Mouse (Mus musculus): ENCODE measurements around the gene Chchd1. TPM values are rescaled to one million over a fixed set of nuclear protein-coding genes. Genes with fewer than 3 reads are reported as not detected.

Chchd1 gene
- polyA plus RNA-seq (2012; fragmentation: generic; extraction: Trizol): 100 to 1,000 TPM in 1 of 2 experiments, 10 to 100 TPM in 1; 95.4 to 107 TPM

DNA sequence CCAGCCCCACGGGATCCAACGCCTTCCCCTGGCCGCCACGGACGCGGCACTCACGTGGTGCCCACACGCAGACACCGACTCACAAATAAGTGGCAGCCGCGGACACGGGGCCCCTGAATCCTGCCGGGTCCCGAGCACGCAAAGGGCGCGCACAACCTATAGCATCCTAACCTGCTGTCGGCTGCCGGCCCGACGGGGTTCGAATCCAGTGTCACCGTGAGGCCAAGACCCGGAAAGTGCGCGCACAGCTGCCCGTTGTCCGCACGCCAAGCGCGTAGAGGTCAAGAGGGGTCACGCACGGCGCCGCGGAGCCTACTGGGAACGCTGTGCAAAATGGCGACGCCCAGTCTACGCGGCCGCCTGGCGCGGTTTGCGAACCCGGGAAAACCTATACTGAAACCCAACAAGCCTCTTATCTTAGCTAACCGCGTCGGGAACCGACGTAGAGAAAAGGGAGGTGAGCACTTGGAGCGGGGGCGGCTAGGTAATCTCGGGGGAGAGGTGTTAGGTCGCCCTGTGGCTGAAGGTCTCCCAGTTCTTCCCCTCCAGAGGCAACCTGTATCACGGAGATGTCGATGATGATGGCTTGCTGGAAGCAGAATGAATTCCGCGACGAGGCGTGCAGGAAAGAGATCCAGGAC, at the start of gene Chchd1:
Gene Chchd1, plus strand, starts transcription at position 266 of the 641 bp plus-strand sequence.

DNA sequence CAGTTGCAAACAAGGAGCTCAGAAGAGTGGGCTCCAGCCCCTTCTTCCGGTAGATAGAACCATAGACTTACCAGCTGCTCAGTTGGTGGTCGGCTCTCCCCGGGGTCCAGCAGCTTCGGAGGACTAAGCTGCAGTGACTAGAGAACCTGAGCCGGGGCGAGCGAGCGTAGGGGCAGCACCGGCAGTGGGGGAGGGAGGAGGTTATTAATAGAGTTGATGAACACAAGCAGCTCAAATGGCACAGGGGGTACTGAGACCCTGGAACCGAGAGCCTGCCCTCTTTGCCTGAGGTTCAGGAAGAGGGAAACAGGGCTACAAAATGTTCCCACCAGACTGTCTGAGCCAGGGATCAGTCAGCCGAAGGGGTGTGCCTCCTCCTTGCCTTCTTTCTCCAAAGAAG, 46.4 kb upstream of the Chchd1 start, which contains the start of gene Myoz1:
Gene Myoz1, minus strand, starts transcription at position 180 of the 400 bp plus-strand sequence.

DNA sequence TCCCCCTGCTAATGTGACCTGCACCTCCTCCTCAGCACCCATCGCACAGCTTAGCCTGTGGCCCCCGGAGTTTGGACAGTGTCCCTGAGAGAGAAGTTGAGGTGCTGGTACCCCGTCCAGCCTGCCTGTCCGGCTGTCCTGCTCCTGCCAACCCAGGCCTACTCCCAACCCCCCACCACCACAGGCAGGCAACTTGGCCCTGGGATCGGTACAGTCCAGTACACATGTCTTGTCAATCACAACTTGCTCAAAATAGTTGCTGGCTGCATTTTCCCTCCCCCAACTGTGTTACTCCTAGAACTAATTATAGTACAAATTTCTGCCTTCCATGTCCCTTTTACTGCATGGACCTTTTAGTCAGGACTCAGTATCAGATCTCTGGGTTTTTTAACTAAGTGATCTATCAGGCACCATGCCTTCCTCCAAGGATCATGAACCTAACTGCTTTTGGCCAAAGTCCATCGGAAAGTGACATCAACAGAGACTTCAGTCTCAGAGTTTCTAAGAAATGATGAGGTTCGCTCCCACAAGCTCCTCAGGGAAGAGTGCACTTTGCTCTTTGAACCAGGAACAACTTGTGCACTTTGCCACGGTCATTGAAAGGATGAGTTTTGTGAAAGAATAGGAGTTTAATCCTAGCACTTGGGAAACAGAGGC, 34.5 kb upstream of the Chchd1 start, which contains the start of gene Synpo2l:
Gene Synpo2l, minus strand, starts transcription at position 201 of the 657 bp plus-strand sequence.

DNA sequence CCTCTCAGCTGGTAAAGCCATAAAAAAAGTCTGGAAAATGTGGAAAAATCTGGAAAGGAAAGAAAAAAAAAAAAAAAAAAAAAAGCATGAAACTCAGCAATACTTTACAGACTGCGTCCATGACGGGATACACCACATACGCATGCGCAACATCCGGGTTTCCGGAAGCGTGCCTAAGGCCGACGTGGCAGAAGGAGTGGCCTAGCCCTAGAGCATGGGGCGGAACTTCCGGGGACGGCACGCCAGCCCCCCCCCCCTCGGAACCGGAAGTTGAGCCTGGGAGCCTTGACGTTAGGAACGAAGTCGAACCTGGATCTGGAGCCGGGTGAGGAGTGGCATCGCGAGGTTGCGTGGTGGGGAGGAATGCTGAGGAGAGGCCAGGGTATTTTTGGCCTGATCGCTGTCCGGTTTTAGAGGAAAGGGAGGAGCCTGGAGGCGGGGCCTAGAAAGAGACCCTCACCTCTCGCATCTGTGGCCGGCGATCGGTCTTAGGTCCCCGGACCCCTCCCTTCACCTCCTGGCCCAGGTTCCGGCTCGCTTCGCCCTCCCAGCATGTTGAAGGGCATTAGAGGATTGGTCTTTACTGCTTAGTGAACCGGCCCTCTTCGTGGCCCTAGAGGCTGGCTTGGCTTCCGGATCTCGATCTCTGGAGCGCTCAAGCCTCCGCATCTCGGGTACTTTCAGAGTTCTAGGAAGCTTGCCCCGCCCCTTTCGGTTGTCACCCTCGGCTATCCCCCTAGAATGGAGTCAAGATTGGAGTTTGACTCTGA, 28.6 kb upstream of the Chchd1 start, which contains the start of gene Sec24c:
Gene Sec24c, plus strand, starts transcription at position 245 of the 770 bp plus-strand sequence.

DNA sequence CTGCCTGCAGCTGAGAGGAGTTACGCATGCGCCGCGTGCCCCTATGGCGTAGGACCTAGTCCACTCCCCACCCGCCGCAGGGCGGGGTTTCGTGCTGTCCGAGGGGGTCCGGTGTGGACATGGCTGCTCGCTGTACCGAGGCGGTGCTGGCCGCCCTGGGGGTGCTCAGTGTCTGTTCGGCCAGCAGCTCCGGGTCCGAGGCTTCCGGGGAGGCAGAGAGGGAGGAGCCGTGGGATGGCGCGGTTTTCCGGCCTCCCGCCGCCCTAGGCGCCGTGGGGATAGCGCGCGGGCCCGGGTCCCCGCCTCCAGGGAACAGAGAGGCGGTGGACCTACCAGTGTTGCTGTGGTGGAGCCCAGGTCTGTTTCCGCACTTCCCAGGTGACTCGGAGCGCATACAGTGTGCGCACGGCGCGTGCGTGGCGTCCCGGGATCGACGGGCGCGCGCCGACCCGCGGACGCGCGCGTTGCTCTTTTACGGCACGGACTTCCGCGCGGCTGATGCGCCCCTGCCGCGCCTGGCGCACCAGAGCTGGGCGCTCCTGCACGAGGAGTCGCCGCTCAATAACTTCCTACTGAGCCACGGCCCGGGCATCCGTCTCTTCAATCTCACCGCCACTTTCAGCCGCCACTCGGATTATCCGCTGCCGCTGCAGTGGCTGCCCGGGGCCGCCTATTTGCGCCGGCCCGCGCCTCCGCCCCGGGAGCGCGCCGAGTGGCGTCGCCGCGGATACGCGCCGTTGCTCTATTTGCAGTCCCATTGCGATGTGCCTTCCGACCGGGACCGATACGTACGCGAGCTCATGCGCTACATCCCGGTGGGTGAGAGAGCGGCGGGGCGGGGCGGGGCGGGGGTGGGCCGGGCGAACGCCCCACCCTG, 7.7 kb upstream of the Chchd1 start, which contains the start of gene Fut11:
Gene Fut11, plus strand, starts transcription at position 85 of the 877 bp plus-strand sequence.

GRCm38 (mm10) chr14:20707201-20708190, 4.7 kb downstream of the Chchd1 start, which contains the start of gene Zswim8:
TSS of gene Zswim8 (plus strand) at chr14:20707552.

GRCm38 (mm10) chr14:20733952-20734774, 31.4 kb downstream of the Chchd1 start, which contains the start of gene Ndst2:
TSS of gene Ndst2 (minus strand) at chr14:20734562.

Other genes starting within 250 kb of the Chchd1 start
- 10 to 100 TPM; 17.3 to 62.4 TPM for gene Anxa7, start 222.9 kb upstream of the Chchd1 start, polyA plus RNA-seq (2012; fragmentation: generic; extraction: Trizol)
- gene Mss51, start 206.1 kb upstream of the Chchd1 start, polyA plus RNA-seq (2012; fragmentation: generic; extraction: Trizol): under 1 TPM in 1 of 2 experiments, not detected in 1; 0.26 TPM
- 10 to 100 TPM in 1 of 2 experiments, 1 to 10 TPM in 1; 2.9 to 17.3 TPM for gene Ppp3cb, start 156.4 kb upstream of the Chchd1 start, polyA plus RNA-seq (2012; fragmentation: generic; extraction: Trizol)
- gene Usp54, start 61.9 kb upstream of the Chchd1 start, polyA plus RNA-seq (2012; fragmentation: generic; extraction: Trizol): 1 to 10 TPM in 1 of 2 experiments, under 1 TPM in 1; 0.39 to 4.7 TPM
- under 1 TPM; 0.07 to 0.22 TPM for gene Myoz1, start 46.5 kb upstream of the Chchd1 start, polyA plus RNA-seq (2012; fragmentation: generic; extraction: Trizol)
- gene Synpo2l, start 34.7 kb upstream of the Chchd1 start, polyA plus RNA-seq (2012; fragmentation: generic; extraction: Trizol): under 1 TPM; 0.05 to 0.26 TPM
- gene Sec24c, start 28.7 kb upstream of the Chchd1 start, polyA plus RNA-seq (2012; fragmentation: generic; extraction: Trizol): 10 to 100 TPM; 12.6 to 57.0 TPM
- 1 to 10 TPM; 1.3 to 5.5 TPM for gene Fut11, start 8.0 kb upstream of the Chchd1 start, polyA plus RNA-seq (2012; fragmentation: generic; extraction: Trizol)
- gene Zswim8, start 4.5 kb downstream of the Chchd1 start, polyA plus RNA-seq (2012; fragmentation: generic; extraction: Trizol): 10 to 100 TPM; 45.1 to 90.8 TPM
- gene Ndst2, start 31.6 kb downstream of the Chchd1 start, polyA plus RNA-seq (2012; fragmentation: generic; extraction: Trizol): 10 to 100 TPM; 12.6 to 24.0 TPM
- gene Camk2g, start 91.1 kb downstream of the Chchd1 start, polyA plus RNA-seq (2012; fragmentation: generic; extraction: Trizol): 10 to 100 TPM in 1 of 2 experiments, 1 to 10 TPM in 1; 8.7 to 52.0 TPM
- 10 to 100 TPM in 1 of 2 experiments, 1 to 10 TPM in 1; 1.1 to 15.2 TPM for gene Plau, start 133.7 kb downstream of the Chchd1 start, polyA plus RNA-seq (2012; fragmentation: generic; extraction: Trizol)
- 10 to 100 TPM in 1 of 2 experiments, 1 to 10 TPM in 1; 3.7 to 84.4 TPM for gene Vcl, start 226.4 kb downstream of the Chchd1 start, polyA plus RNA-seq (2012; fragmentation: generic; extraction: Trizol)